Mouse (Mus musculus): ENCODE measurements around the gene Stk40. TPM values are rescaled to one million over a fixed set of nuclear protein-coding genes. Genes with fewer than 3 reads are reported as not detected.
"Not testable (repeated sequence)": the region's sequence is repeated elsewhere in the genome, so short reads cannot be mapped to it uniquely, and the experiment has no call there.

The Stk40 gene
- total and polyA plus RNA-seq, 2 experiments from 2014 or later, result 14.9 to 19.6 TPM

DNA sequence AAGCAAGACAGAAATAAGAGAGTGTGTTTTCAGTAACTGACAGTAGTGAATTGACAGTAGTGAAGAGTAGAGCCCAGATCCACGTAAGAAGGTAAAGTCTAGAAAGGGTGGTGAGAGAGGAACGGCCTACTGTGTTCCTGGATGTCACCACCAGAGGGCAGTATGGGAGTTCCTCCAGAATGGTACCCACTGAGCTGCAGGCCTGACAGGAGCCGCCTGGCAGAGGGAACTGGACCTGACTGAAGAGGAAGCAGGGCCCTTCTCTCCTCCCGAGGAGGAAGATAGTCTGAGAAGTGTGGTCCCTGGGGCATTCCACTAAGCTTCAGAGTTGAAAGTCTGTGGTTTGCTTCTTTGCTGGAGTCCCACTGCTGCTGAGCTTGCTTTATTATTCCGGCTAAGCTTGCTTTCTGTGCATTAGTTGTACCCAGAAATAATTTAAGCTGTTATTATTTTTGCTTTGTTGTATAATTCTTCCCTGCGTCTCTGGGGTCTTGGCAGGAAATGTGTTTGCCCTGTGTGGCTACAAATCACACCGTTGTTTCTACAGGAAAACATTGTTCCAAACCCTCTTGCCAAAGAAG is 17.7 kb upstream of the Stk40 start:
- TF ChIP-seq CTCF (IDR thresholded peaks at IDR 0.05; ENCODE audit: low read depth), result peak; percentile 95
- Histone ChIP-seq H3K4me1 (ENCODE audit: insufficient read depth) (no peaks in the 10 kb centered on the region), H3K9me3 (ENCODE audit: low read length) (no peaks in the 10 kb centered on the region), H3K27ac (ENCODE audit: low read depth, low read length) (no peak overlapping the region), H3K36me3 (ENCODE audit: insufficient read depth) (peaks cover 30% of the 10 kb centered on the region; the same call in 1 of the 2 replicates), H3K27me3 (ENCODE audit: insufficient read depth, low read length) (no peaks in the 10 kb centered on the region), H3K4me2 (ENCODE audit: low read depth) (no peak overlapping the region), H3K4me3 (ENCODE audit: low read depth, low read length) (no peak overlapping the region), H3K9ac (no peak overlapping the region)
- 24% methylated on average over 7 of the region's 7 CpGs for WGBS
- DNase-seq, result peak; percentile 87
- ATAC-seq, result peak; percentile 90

DNA sequence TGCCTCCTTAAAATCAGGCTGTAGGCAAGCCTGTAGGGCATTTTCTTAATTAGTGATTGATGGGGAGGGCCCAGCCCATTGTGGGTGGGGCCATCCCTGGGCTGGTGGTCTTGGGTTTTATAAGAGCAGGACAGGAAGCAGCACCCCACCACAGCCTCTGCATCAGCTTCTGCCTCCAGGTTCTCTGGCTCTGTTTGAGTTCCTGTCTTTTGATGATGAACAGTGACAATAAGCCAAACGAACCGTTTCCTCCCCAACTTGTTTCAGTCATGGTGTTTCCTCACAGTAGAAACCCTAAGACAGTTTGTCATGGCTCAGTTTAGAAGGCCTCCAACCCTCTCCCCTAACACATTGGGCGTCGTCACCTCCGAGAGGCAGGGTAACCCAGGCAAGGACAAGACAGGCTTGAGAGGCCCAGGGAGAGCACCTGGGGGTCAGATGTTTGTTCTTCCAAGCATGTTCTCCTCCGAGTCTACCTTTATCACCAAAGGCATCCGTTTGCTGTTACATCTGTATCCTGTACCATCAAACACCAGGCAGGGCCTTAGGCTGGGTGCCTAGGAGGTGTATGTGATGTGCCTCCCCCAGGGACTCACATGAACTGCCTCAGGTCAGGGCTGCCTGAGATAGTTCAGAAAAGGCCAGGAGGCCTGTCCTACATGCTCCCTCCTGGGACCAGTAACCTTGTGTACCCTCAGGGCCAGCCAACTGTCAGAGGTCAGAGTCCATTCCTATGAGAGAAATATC is 13.5 kb upstream of the Stk40 start:
- TF ChIP-seq CTCF (IDR thresholded peaks at IDR 0.05; ENCODE audit: low read depth), result no peak
- no peak overlapping the region for H3K9ac ChIP-seq

DNA sequence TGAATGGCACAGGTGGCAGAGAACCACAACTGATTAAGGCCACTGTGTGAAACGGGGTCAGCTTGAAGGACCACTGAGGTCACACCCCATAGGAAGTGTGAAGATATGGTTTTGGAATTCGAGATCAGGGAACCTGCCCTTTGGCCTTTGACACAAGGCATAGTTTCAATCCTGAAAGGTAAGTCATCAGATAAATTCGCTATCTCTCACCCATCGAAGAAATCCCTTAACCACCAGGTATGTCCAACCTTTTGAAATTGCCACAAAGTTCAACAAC is 13.0 kb upstream of the Stk40 start:
- 81% methylated on average over 4 of the region's 4 CpGs for WGBS
- H3K27me3 ChIP-seq (ENCODE audit: insufficient read depth, low read length), result no peaks in the 10 kb centered on the region
- H3K9me3 ChIP-seq (ENCODE audit: low read length), result no peaks in the 10 kb centered on the region
- ATAC-seq, result no peak
- no peak for DNase-seq
- no peak overlapping the region for H3K27ac ChIP-seq (ENCODE audit: low read depth, low read length)
- H3K9ac ChIP-seq, result no peak overlapping the region
- TF ChIP-seq CTCF (IDR thresholded peaks at IDR 0.05; ENCODE audit: low read depth), result no peak
- no peaks in the 10 kb centered on the region for H3K4me1 ChIP-seq (ENCODE audit: insufficient read depth)
- no peak overlapping the region for H3K4me3 ChIP-seq (ENCODE audit: low read depth, low read length)
- H3K4me2 ChIP-seq (ENCODE audit: low read depth), result no peak overlapping the region
- peaks cover 10% of the 10 kb centered on the region; the same call in 1 of the 2 replicates for H3K36me3 ChIP-seq (ENCODE audit: insufficient read depth)

More for the DNA sequence above, 13.5 kb upstream of the Stk40 start:
- no peaks in the 10 kb centered on the region for H3K27me3 ChIP-seq (ENCODE audit: insufficient read depth, low read length)
- WGBS, result 86% methylated on average over 7 of the region's 7 CpGs
- H3K4me1 ChIP-seq (ENCODE audit: insufficient read depth), result no peaks in the 10 kb centered on the region
- H3K9me3 ChIP-seq (ENCODE audit: low read length), result no peaks in the 10 kb centered on the region
- H3K4me3 ChIP-seq (ENCODE audit: low read depth, low read length), result no peak overlapping the region
- H3K36me3 ChIP-seq (ENCODE audit: insufficient read depth), result peaks cover 10% of the 10 kb centered on the region; the same call in 1 of the 2 replicates
- no peak overlapping the region for H3K4me2 ChIP-seq (ENCODE audit: low read depth)
- H3K27ac ChIP-seq (ENCODE audit: low read depth, low read length), result no peak overlapping the region
- DNase-seq, result no peak
- no peak for ATAC-seq

DNA sequence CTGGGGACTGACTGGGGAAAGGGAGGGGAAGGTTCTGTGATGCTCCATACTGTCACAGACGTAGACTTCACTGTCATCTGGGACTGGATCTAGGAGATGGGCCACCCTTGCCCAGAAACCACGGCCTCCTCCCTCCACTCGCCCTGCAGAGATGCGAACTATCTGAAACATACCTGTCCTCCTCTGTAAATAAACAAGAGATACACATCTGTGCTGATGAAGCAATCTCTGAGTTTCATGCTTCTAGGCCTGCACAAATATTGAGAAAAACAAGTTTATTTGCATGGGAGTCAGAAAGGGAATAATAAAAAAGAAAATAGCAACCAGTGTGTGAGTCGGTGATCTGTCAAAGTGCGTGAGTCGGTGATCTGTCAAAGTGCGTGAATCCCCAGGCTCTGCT is 11.9 kb upstream of the Stk40 start:
- TF ChIP-seq CTCF (IDR thresholded peaks at IDR 0.05; ENCODE audit: low read depth), result no peak
- no peak for ATAC-seq
- H3K36me3 ChIP-seq (ENCODE audit: insufficient read depth), result peaks cover 10% of the 10 kb centered on the region; the same call in 1 of the 2 replicates
- WGBS, result 84% methylated on average over 8 of the region's 8 CpGs
- no peaks in the 10 kb centered on the region for H3K9me3 ChIP-seq (ENCODE audit: low read length)
- no peaks in the 10 kb centered on the region for H3K27me3 ChIP-seq (ENCODE audit: insufficient read depth, low read length)
- no peak overlapping the region for H3K4me3 ChIP-seq (ENCODE audit: low read depth, low read length)
- no peak for DNase-seq
- no peak overlapping the region for H3K4me2 ChIP-seq (ENCODE audit: low read depth)
- H3K27ac ChIP-seq (ENCODE audit: low read depth, low read length), result no peak overlapping the region
- no peak overlapping the region for H3K9ac ChIP-seq
- no peaks in the 10 kb centered on the region for H3K4me1 ChIP-seq (ENCODE audit: insufficient read depth)

DNA sequence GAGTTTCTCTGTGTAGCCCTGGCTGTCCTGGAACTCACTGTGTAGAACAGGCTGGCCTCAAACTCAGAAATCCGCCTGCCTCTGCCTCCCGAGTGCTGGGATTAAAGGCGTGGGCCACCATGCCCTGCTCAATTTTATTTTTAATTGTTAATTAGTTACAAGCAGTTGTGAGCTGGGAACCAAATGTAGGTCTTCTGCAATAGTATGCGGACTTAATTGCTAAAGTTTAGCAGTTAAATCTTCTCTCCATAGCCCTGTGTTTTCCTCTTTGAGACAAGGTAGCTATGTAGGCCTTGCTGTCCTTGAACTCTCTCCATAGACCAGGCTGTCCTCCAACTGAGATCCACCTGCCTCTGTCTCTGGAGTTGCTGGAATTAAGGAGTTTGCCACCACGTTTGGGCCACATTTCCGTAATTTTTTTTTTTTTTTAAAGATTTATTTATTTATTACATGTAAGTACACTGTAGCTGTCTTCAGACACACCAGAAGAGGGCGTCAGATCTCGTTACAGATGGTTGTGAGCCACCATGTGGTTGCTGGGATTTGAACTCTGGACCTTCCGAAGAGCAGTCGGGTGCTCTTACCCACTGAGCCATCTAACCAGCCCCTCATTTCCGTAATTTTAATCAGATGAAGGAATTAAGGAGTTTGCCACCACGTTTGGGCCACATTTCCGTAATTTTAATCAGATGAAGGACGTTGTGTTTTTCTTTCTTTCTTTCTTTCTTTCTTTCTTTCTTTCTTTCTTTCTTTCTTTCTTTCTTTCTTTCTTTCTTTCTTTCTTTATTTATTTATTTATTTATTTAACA is 7.9 kb upstream of the Stk40 start:
- not testable (repeated sequence) for H3K27me3 ChIP-seq (ENCODE audit: insufficient read depth, low read length); DNase-seq; H3K9me3 ChIP-seq (ENCODE audit: low read length); H3K4me3 ChIP-seq (ENCODE audit: low read depth, low read length); ATAC-seq; H3K4me1 ChIP-seq (ENCODE audit: insufficient read depth); H3K36me3 ChIP-seq (ENCODE audit: insufficient read depth)
- peak overlapping the region; percentile 88; the same call in 1 of the 2 replicates for H3K27ac ChIP-seq (ENCODE audit: low read depth, low read length)
- H3K4me2 ChIP-seq (ENCODE audit: low read depth), result peak overlapping the region; percentile 61; the same call in 1 of the 2 replicates
- H3K9ac ChIP-seq, result 0 out of 2 replicates have a peak overlapping the region, but pooled peaks have one; percentile 78
- 55% methylated on average over 14 of the region's 14 CpGs for WGBS

DNA sequence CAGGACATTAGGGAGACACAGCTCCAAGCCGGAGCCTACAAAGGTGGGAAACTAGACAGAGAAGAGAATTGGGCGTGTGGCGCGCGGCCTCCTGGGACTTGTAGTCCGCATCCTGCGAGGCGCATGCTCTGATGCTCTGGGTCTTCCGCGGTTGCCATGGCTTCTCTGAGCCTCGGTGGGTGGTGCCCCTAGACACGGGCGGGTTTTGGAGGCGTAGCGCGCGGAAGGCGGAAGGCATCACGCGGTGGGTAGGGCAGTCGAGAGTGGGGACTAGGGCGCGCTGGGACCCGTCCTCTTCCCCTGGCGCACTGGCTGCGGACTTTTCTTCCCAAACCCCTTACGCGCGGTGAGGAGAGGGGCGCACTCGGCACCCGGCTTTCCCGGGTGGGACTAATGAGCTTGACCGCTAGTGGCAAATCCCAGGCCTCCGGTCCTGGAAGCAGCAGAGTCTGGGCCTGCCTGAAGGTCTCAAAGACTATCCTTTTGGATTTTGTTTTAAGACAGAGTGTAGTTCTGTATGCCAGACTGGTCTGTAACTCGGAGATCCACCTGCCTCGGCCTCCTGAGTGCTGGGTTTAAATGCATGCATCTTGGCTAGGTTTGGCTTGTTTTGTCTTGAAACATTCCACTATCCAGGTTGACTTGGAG is 7.2 kb upstream of the Stk40 start, which contains the start of gene Lsm10:
Gene Lsm10, plus strand, starts transcription at position 160 of the 648 bp plus-strand sequence.
- Histone ChIP-seq H3K9ac (peak within 1 kb of the TSS; percentile 78), H3K4me2 (ENCODE audit: low read depth) (peak within 1 kb of the TSS; percentile 61), H3K27me3 (ENCODE audit: insufficient read depth, low read length) (no peaks in the 10 kb centered on the region), H3K4me3 (ENCODE audit: low read depth, low read length) (peak within 1 kb of the TSS; percentile 65), H3K4me1 (ENCODE audit: insufficient read depth) (0 out of 2 replicates have a peak, but pooled peaks cover 4% of the 10 kb centered on the region), H3K36me3 (ENCODE audit: insufficient read depth) (no peaks in the 10 kb centered on the region), H3K9me3 (ENCODE audit: low read length) (no peaks in the 10 kb centered on the region), H3K27ac (ENCODE audit: low read depth, low read length) (peak within 1 kb of the TSS; percentile 88)
- 3% methylated on average over 34 of the region's 37 CpGs for WGBS
- DNase-seq, result peak; percentile 97
- peak; percentile 99 for ATAC-seq
- no peak for TF ChIP-seq CTCF (IDR thresholded peaks at IDR 0.05; ENCODE audit: low read depth)

All from forebrain, postnatal 0 days (tissue).